Mouse (Mus musculus): ENCODE measurements around the gene Fzr1. TPM values are rescaled to one million over a fixed set of nuclear protein-coding genes. Genes with fewer than 3 reads are reported as not detected.
A peak's percentile ranks its signal among the peaks of the same experiment; 100 is the strongest.

Fzr1 gene
- total and polyA plus RNA-seq, 2 experiments from 2014 or later: 98.3 to 147 TPM

DNA sequence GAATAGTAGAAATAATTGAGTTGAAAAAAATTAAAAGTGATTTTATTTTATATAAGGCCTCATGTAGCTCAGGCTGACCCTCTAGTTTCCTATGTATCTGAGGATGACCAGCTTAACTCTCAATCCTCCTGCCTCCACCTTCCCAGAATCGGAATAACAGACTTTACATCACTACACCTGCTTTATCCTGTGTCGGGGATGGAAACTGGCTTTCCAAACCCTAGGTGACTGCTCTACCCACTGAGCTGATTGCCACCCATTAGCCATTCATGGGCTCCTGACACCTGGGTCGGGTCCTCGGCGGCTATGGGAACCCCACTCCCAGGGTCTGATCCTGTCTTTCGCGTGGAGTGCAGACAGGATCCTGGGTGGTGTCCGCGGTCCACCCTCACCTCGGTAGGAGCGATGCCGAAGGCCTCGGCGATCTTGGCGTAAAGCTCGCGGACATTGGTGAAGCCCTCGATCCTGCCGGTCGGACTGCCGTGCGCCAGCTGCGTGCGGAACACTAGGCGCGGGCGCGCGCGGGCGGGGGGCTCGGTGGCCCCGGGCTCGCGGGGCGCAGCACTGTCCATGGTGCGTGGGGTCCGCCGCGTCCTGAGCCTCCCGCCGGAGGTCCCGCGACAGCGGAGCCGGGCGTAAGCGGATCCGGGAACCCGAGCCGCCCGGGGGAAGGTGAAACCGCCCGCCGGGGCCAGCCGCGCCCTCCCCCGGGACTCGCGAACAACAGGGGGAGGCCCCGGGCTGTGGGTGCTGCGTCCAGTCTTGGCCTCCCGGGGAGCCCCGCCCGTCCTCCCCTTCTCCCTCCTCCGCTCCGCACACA lies 35.4 kb downstream of the Fzr1 start, which contains the start of gene Gipc3:
Gene Gipc3, minus strand, starts transcription at position 581 of the 820 bp plus-strand sequence.
- H3K4me2 ChIP-seq (ENCODE audit: low read depth, low read length, poor library complexity, severe bottlenecking): peak within 1 kb of the TSS; percentile 77
- DNase-seq (ENCODE audit: low spot score): no peak
- H3K4me3 ChIP-seq (ENCODE audit: low read depth, low read length): peak within 1 kb of the TSS; percentile 43
- no peak for TF ChIP-seq CTCF (IDR thresholded peaks at IDR 0.05)
- no peaks in the 10 kb centered on the region for H3K9me3 ChIP-seq (ENCODE audit: low read length)
- no peak within 1 kb of the TSS for H3K27ac ChIP-seq (ENCODE audit: low read depth, low read length)
- H3K9ac ChIP-seq (replicated peaks; ENCODE audit: low read length, poor library complexity, severe bottlenecking): peak within 1 kb of the TSS; percentile 50; the same call in 1 of the 2 replicates
- H3K36me3 ChIP-seq (ENCODE audit: insufficient read depth, low read length): no peaks in the 10 kb centered on the region
- no peaks in the 10 kb centered on the region for H3K4me1 ChIP-seq (ENCODE audit: insufficient read depth, low read length)
- H3K27me3 ChIP-seq (ENCODE audit: insufficient read depth, low read length): peaks cover 32% of the 10 kb centered on the region
- no peak for ATAC-seq (ENCODE audit: low FRiP score)
- 7% methylated on average over 44 of the region's 67 CpGs for WGBS

GRCm38 (mm10) chr10:81341333-81341949 lies 36.9 kb downstream of the Fzr1 start:
- no peaks in the 10 kb centered on the region for H3K4me1 ChIP-seq (ENCODE audit: insufficient read depth, low read length)
- H3K4me2 ChIP-seq (ENCODE audit: low read depth, low read length, poor library complexity, severe bottlenecking): no peak overlapping the region
- peak; percentile 74 for TF ChIP-seq CTCF (IDR thresholded peaks at IDR 0.05)
- no peak overlapping the region for H3K4me3 ChIP-seq (ENCODE audit: low read depth, low read length)
- ATAC-seq (ENCODE audit: low FRiP score) (no peak), DNase-seq (ENCODE audit: low spot score) (no peak)
- WGBS: 38% methylated on average over 16 of the region's 16 CpGs
- no peaks in the 10 kb centered on the region for H3K9me3 ChIP-seq (ENCODE audit: low read length)
- H3K27me3 ChIP-seq (ENCODE audit: insufficient read depth, low read length): peaks cover 32% of the 10 kb centered on the region
- no peaks in the 10 kb centered on the region for H3K36me3 ChIP-seq (ENCODE audit: insufficient read depth, low read length)
- H3K9ac ChIP-seq (replicated peaks; ENCODE audit: low read length, poor library complexity, severe bottlenecking): no peak overlapping the region
- no peak overlapping the region for H3K27ac ChIP-seq (ENCODE audit: low read depth, low read length)

GRCm38 (mm10) chr10:81340551-81341332 lies 37.6 kb downstream of the Fzr1 start:
- H3K36me3 ChIP-seq (ENCODE audit: insufficient read depth, low read length): no peaks in the 10 kb centered on the region
- 44% methylated on average over 17 of the region's 17 CpGs for WGBS
- peaks cover 32% of the 10 kb centered on the region for H3K27me3 ChIP-seq (ENCODE audit: insufficient read depth, low read length)
- ATAC-seq (ENCODE audit: low FRiP score): no peak
- TF ChIP-seq CTCF (IDR thresholded peaks at IDR 0.05): no peak
- no peaks in the 10 kb centered on the region for H3K4me1 ChIP-seq (ENCODE audit: insufficient read depth, low read length)
- no peak overlapping the region for H3K4me2 ChIP-seq (ENCODE audit: low read depth, low read length, poor library complexity, severe bottlenecking)
- no peaks in the 10 kb centered on the region for H3K9me3 ChIP-seq (ENCODE audit: low read length)
- no peak overlapping the region for H3K9ac ChIP-seq (replicated peaks; ENCODE audit: low read length, poor library complexity, severe bottlenecking)
- H3K4me3 ChIP-seq (ENCODE audit: low read depth, low read length): no peak overlapping the region
- no peak for DNase-seq (ENCODE audit: low spot score)
- H3K27ac ChIP-seq (ENCODE audit: low read depth, low read length): no peak overlapping the region

GRCm38 (mm10) chr10:81336558-81336957 lies 41.8 kb downstream of the Fzr1 start:
- Histone ChIP-seq H3K27ac (ENCODE audit: low read depth, low read length) (no peak overlapping the region), H3K27me3 (ENCODE audit: insufficient read depth, low read length) (peaks cover 15% of the 10 kb centered on the region)

DNA sequence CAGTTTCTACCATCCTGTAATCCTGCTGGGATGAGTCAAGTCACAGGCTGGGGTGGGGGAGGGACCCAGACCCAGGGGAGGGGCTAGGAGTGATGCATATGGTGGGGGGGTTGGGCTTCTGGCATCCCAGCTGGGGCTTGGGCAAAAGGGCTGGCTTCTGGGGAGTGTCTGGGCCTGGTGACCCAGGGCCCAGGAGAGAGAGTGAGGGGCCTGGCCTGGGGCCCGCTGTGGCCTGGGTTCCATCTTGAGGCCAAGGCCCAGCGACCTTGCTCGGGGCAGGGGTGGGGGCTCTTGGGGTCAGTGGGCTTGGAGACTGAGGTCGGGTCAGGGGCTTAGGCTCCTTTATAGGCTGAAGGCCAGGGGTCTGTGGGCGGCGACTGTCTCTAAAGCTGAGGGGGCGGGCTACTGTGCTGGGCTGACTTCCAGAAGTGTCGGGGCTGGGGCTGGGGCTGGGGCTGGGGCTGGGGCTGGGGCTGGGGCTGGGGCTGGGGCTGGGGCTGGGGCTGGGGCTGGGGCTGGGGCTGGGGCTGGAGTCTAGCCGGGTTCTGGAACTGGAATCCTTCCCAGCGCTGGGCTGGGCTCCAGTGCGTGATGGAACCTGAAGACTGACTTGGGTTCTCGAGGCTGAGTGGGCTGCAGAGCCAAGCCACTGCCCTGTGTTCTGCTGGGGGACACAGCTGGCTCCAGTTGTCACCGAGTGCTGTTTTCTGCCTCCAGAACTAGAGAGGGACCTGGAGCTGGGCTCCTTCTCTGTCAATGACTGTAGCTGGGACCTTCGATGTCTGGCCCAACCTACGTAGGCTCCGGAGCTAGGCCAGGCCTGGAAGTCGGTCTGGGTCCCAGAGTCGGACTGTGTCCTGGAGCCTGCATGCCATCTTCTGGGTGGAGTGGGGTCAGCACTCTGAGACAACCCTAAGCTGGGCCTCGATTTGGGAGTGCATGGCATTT lies 42.6 kb downstream of the Fzr1 start:
- DNase-seq (ENCODE audit: low spot score) (no peak), ATAC-seq (ENCODE audit: low FRiP score) (no peak)
- Histone ChIP-seq H3K27me3 (ENCODE audit: insufficient read depth, low read length) (peaks cover 11% of the 10 kb centered on the region), H3K9me3 (ENCODE audit: low read length) (no peaks in the 10 kb centered on the region), H3K4me1 (ENCODE audit: insufficient read depth, low read length) (no peaks in the 10 kb centered on the region), H3K4me2 (ENCODE audit: low read depth, low read length, poor library complexity, severe bottlenecking) (no peak overlapping the region), H3K36me3 (ENCODE audit: insufficient read depth, low read length) (no peaks in the 10 kb centered on the region), H3K27ac (ENCODE audit: low read depth, low read length) (no peak overlapping the region), H3K4me3 (ENCODE audit: low read depth, low read length) (no peak overlapping the region), H3K9ac (replicated peaks; ENCODE audit: low read length, poor library complexity, severe bottlenecking) (0 out of 2 replicates have a peak overlapping the region, but pooled peaks have one; percentile 8)
- WGBS: 35% methylated on average over 16 of the region's 19 CpGs
- TF ChIP-seq CTCF (IDR thresholded peaks at IDR 0.05): no peak

More at GRCm38 (mm10) chr10:81336558-81336957, 41.8 kb downstream of the Fzr1 start:
- Histone ChIP-seq H3K9ac (replicated peaks; ENCODE audit: low read length, poor library complexity, severe bottlenecking) (no peak overlapping the region), H3K4me3 (ENCODE audit: low read depth, low read length) (no peak overlapping the region), H3K4me2 (ENCODE audit: low read depth, low read length, poor library complexity, severe bottlenecking) (no peak overlapping the region), H3K4me1 (ENCODE audit: insufficient read depth, low read length) (no peaks in the 10 kb centered on the region), H3K9me3 (ENCODE audit: low read length) (no peaks in the 10 kb centered on the region), H3K36me3 (ENCODE audit: insufficient read depth, low read length) (no peaks in the 10 kb centered on the region)
- no peak for ATAC-seq (ENCODE audit: low FRiP score)
- TF ChIP-seq CTCF (IDR thresholded peaks at IDR 0.05): no peak
- 99% methylated on average over 4 of the region's 4 CpGs for WGBS
- DNase-seq (ENCODE audit: low spot score): no peak

Data from midbrain, postnatal 0 days (tissue).